Mouse (Mus musculus) lung, adult 2 months (tissue): ENCODE results near the gene Tom1l2. TPM values are rescaled to one million over a fixed set of nuclear protein-coding genes. Genes with fewer than 3 reads are reported as not detected.

Experiments
- DNase-seq: peaks from one replicate; pipeline ENCODE4 v3.0.0; 2022
- H3K4me1 ChIP-seq: fragments of 200-500 bp; 2 replicates; pipeline ENCODE4 v1.6.1; 2011; ENCODE audit warnings: low read length; ENCODE audit not compliant: control insufficient read depth, insufficient read depth
- H3K4me3 ChIP-seq: fragments of 200-500 bp; replicated peaks from 2 replicates; pipeline ENCODE3; 2011; ENCODE audit warnings: low read depth, mild to moderate bottlenecking, control low read depth, low read length; ENCODE audit errors: extremely low read depth
- CTCF ChIP-seq: fragments of 200-500 bp; IDR thresholded peaks from 2 replicates; pipeline ENCODE4 v1.5.1; 2011; ENCODE audit warnings: mild to moderate bottlenecking, low read length, control low read depth; ENCODE audit not compliant: insufficient read depth
- POLR2A ChIP-seq: fragments of 200-500 bp; IDR thresholded peaks from 2 replicates; pipeline ENCODE4 v1.6.1; 2011; ENCODE audit warnings: low read depth, mild to moderate bottlenecking, control low read depth, low read length, borderline replicate concordance; ENCODE audit errors: extremely low read depth
- WGBS: fragments of 180-500 bp; shearing (Covaris S2); methylation state at CpG from one replicate; pipeline ENCODE4 v1.1.7; 2018; 5-methylcytosine and 5-hydroxymethylcytosine counted together
- polyA plus RNA-seq: library from polyadenylated mRNA; depleted of rRNA; stranded (reverse); fragments of >200 nt; gene quantifications from 2 replicates; pipeline ENCODE4 v1.2.3, GENCODE M21; 2012

Gene Tom1l2
- polyA plus RNA-seq, 1 experiment = 99.3 TPM

- TF ChIP-seq POLR2A (no peak), CTCF (no peak)
- WGBS = 49% methylated on average over 2 of the region's 2 CpGs
- H3K4me3 ChIP-seq = no peak overlapping the region
- DNase-seq = no peak
- peaks cover 8% of the 10 kb centered on the region for H3K4me1 ChIP-seq
These were observed 31.3 kb downstream of the Tom1l2 start for GRCm38 (mm10) chr11:60321438-60321837.

DNA sequence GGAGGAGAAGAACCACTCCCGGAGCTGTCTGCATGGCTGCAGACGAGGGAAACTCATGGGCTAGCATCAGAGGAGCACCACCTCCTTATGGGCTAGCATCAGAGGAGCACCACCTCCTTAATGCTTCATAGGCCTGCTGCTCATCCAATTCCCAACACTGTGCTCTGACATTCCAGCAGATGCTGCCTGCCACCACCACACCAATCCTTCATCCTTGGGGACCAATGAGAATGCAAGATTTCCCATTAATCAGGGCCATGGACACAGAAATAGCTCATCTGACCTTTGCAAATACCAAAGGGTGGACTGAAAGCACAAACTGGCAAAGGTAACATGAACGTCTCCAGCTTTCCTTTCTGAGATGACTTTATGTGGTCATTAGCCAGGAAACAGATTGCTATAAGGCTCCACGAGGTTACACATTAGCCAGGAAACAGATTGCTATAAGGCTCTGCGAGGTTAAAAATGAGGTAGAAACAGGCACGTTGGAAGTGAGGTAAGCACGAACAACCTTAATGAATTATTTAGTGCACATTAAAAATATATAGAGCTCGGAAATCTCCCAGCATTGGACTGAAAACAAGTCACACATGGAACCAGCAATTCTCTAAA lies 32.2 kb downstream of the Tom1l2 start:
- no peak for DNase-seq
- TF ChIP-seq POLR2A (no peak), CTCF (no peak)
- Histone ChIP-seq H3K4me3 (no peak overlapping the region), H3K4me1 (peaks cover 8% of the 10 kb centered on the region)
- WGBS = 51% methylated on average over 8 of the region's 8 CpGs

GRCm38 (mm10) chr11:60319257-60320066 lies 33.2 kb downstream of the Tom1l2 start:
- 72% methylated on average over 10 of the region's 10 CpGs for WGBS
- Histone ChIP-seq H3K4me1 (peaks cover 8% of the 10 kb centered on the region), H3K4me3 (no peak overlapping the region)
- no peak for DNase-seq
- TF ChIP-seq POLR2A (no peak), CTCF (no peak)

- no peak for DNase-seq
- 65% methylated on average over 5 of the region's 5 CpGs for WGBS
- peaks cover 8% of the 10 kb centered on the region for H3K4me1 ChIP-seq
- TF ChIP-seq CTCF (no peak), POLR2A (no peak)
- no peak overlapping the region for H3K4me3 ChIP-seq
These were observed 34.0 kb downstream of the Tom1l2 start for GRCm38 (mm10) chr11:60318716-60319115.

- 63% methylated on average over 7 of the region's 7 CpGs for whole genome bisulfite sequencing
- peaks cover 8% of the 10 kb centered on the region for H3K4me1 ChIP-seq
- no peak for TF ChIP-seq POLR2A
- no peak for TF ChIP-seq CTCF
- DNase-seq = no peak
- H3K4me3 ChIP-seq = no peak overlapping the region
These were observed 35.2 kb downstream of the Tom1l2 start for GRCm38 (mm10) chr11:60317376-60318102.

DNA sequence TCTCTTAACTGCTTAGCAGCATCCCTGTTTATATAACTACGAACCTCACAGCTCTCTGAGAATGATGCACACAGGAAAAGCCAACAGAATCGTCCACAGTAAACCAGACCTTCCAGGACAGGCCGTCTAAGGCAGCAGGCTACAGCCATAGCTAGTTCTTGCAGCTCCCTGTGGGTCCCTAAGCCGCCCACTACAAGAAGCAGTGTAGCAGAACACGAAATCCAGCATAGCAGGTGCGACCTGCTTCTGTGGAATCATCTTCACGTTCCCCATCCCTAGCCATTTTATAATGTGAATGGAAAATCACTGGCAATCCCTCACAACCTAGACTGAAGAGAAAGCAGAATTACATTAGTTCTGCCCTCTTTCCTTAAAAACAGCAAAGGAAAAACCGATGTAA lies 35.8 kb downstream of the Tom1l2 start:
- no peak overlapping the region for H3K4me3 ChIP-seq
- WGBS = 66% methylated on average over 8 of the region's 8 CpGs
- peaks cover 8% of the 10 kb centered on the region for H3K4me1 ChIP-seq
- DNase-seq = no peak
- TF ChIP-seq POLR2A (no peak), CTCF (no peak)

- DNase-seq = no peak
- TF ChIP-seq POLR2A (no peak), CTCF (no peak)
- peaks cover 13% of the 10 kb centered on the region for H3K4me1 ChIP-seq
- H3K4me3 ChIP-seq = no peak overlapping the region
- WGBS = 50% methylated on average over 7 of the region's 7 CpGs
These were observed 36.5 kb downstream of the Tom1l2 start for GRCm38 (mm10) chr11:60316250-60316649.

DNA sequence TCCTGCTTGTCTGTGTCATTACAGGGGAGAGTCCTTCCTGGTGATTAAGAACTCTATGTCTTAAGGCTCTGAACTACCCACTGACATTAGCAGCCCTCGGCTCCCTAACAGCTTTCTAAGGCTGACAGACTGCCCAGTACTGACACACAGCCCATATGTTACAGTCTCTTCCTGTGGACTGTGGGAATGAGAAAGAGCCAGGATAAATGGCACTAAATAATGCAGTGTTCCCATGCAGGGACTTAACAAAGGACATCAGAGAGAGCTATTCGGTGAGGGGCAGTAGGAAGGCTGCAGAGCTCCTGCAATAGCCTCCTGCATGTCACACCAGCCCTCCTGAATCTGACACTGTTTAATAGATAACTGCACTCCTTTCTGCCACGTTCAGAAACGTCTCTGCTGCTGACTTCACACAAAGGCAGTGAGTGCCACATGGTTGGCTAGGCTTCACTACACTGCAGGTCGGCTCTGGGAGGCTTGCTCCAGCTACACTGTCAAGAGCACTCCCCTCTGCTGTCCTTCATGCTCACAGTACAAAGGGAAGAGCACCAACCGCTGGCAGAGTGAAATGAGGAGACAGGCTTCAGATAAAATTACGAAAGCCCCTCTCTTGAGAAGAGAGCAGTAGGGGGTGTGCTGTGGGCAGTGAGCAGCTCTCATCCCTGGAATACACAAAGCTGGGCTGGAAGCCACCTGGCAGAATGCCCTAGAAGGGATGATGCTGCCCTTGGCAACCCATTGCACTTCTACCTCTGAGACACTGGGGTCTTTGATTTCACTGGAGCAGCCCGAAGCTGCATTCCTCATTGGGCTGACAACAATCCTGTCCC lies 41.5 kb downstream of the Tom1l2 start:
- WGBS = 22% methylated on average over 8 of the region's 8 CpGs
- H3K4me1 ChIP-seq = peaks cover 17% of the 10 kb centered on the region
- peak; percentile 51 for DNase-seq

GRCm38 (mm10) chr11:60309875-60310274 lies 42.8 kb downstream of the Tom1l2 start:
- Histone ChIP-seq H3K4me3 (no peak overlapping the region), H3K4me1 (peaks cover 17% of the 10 kb centered on the region)
- DNase-seq = no peak
- no peak for TF ChIP-seq POLR2A
- TF ChIP-seq CTCF = no peak

More for the DNA sequence above, 41.5 kb downstream of the Tom1l2 start:
- no peak overlapping the region for H3K4me3 ChIP-seq
- no peak for TF ChIP-seq POLR2A
- no peak for TF ChIP-seq CTCF
